Mouse (Mus musculus) hindbrain, postnatal 0 days (tissue): Measurements from ENCODE around the gene Lamb3. TPM values are rescaled to one million over a fixed set of nuclear protein-coding genes. Genes with fewer than 3 reads are reported as not detected.

Experiments
- ATAC-seq: fragments of 200-750 bp; cut with Nextera tagmentation; 2 replicates; pipeline ENCODE4 v1.8.0; 2017; ENCODE audit warnings: mild to moderate bottlenecking, moderate TSS enrichment, moderate library complexity
- DNase-seq: peaks from one replicate; pipeline ENCODE4 v3.0.0-alpha.2; 2015; ENCODE audit warnings: low spot score
- H3K27ac ChIP-seq: fragments of 300-500 bp; sonication (generic); 2 replicates; pipeline ENCODE4 v1.5.1; 2014; ENCODE audit warnings: mild to moderate bottlenecking
- H3K27me3 ChIP-seq: fragments of 300-500 bp; sonication (generic); 2 replicates; pipeline ENCODE4 v1.6.1; 2014; ENCODE audit warnings: low read length, mixed read lengths; ENCODE audit not compliant: insufficient read depth
- H3K36me3 ChIP-seq: fragments of 300-500 bp; sonication (generic); 2 replicates; pipeline ENCODE4 v1.6.1; 2014; ENCODE audit warnings: low read length, mixed read lengths; ENCODE audit not compliant: insufficient read depth
- H3K4me1 ChIP-seq: fragments of 300-500 bp; sonication (generic); 2 replicates; pipeline ENCODE4 v1.6.1; 2014; ENCODE audit warnings: antibody characterized with exemption, low read length, mixed read lengths; ENCODE audit not compliant: insufficient read depth
- H3K4me2 ChIP-seq: fragments of 300-500 bp; sonication (generic); 2 replicates; pipeline ENCODE4 v1.6.1; 2014; ENCODE audit warnings: low read depth, mild to moderate bottlenecking, low read length, moderate library complexity, mixed read lengths
- H3K4me3 ChIP-seq: fragments of 300-500 bp; sonication (generic); 2 replicates; pipeline ENCODE4 v1.5.1; 2014; ENCODE audit warnings: low read length
- H3K9ac ChIP-seq: fragments of 300-500 bp; sonication (generic); replicated peaks from 2 replicates; pipeline ENCODE4 v1.6.1; 2014; ENCODE audit warnings: mild to moderate bottlenecking, low read length, moderate library complexity, mixed read lengths
- H3K9me3 ChIP-seq: fragments of 300-500 bp; sonication (generic); 2 replicates; pipeline ENCODE4 v1.6.1; 2016; ENCODE audit warnings: low read length, mixed read lengths
- CTCF ChIP-seq: IDR thresholded peaks from 2 replicates; pipeline ENCODE4 v1.5.1; 2016; ENCODE audit warnings: antibody characterized with exemption, control low read depth, low read depth
- WGBS: fragments of 180-500 bp; shearing (Covaris S2); extraction: QIAGEN DNeasy Blood & Tissue Kit; methylation state at CpG from one replicate; pipeline ENCODE4 v1.1.7; 2014; 5-methylcytosine and 5-hydroxymethylcytosine counted together
- polyA plus RNA-seq: library from polyadenylated mRNA; unstranded; fragments of >200 nt; fragmentation: Nextera tagmentation; extraction: Ambion mirVana; gene quantifications from 2 replicates; pipeline ENCODE4 v1.2.1, GENCODE M21; 2015
- total RNA-seq: library from RNA; depleted of rRNA; stranded (reverse); fragments of >200 nt; gene quantifications from 2 replicates; pipeline ENCODE4 v1.2.3, GENCODE M21; 2014

Gene Lamb3
- total and polyA plus RNA-seq, 2 experiments from 2014 or later, result 0.36 to 1.3 TPM

- TF ChIP-seq CTCF, result no peak
- DNase-seq, result no peak
- Histone ChIP-seq H3K27me3 (no peaks in the 10 kb centered on the region), H3K4me2 (no peak overlapping the region), H3K4me3 (no peak overlapping the region), H3K27ac (no peak overlapping the region), H3K9me3 (no peaks in the 10 kb centered on the region), H3K4me1 (no peaks in the 10 kb centered on the region), H3K9ac (no peak overlapping the region), H3K36me3 (no peaks in the 10 kb centered on the region)
- ATAC-seq, result no peak
- WGBS, result 62% methylated on average over 8 of the region's 8 CpGs
Observed at GRCm38 (mm10) chr1:193263026-193263907, 55.8 kb downstream of the Lamb3 start.

- TF ChIP-seq CTCF, result no peak
- no peak within 1 kb of the TSS for H3K4me3 ChIP-seq
- H3K4me1 ChIP-seq, result no peaks in the 10 kb centered on the region
- ATAC-seq (no peak), DNase-seq (no peak)
- no peak within 1 kb of the TSS for H3K4me2 ChIP-seq
- no peak within 1 kb of the TSS for H3K27ac ChIP-seq
- H3K36me3 ChIP-seq, result no peaks in the 10 kb centered on the region
- no peaks in the 10 kb centered on the region for H3K9me3 ChIP-seq
- WGBS, result 62% methylated on average over 5 of the region's 5 CpGs
- H3K27me3 ChIP-seq, result no peaks in the 10 kb centered on the region
- no peak within 1 kb of the TSS for H3K9ac ChIP-seq
Observed at GRCm38 (mm10) chr1:193263955-193264598, 56.6 kb downstream of the Lamb3 start, which contains the start of gene Hsd11b1. Hsd11b1 (minus strand) TSS chr1:193264075.

GRCm38 (mm10) chr1:193265734-193266133, 58.2 kb downstream of the Lamb3 start:
- DNase-seq (no peak), ATAC-seq (no peak)
- TF ChIP-seq CTCF, result no peak

GRCm38 (mm10) chr1:193270965-193271763, 63.7 kb downstream of the Lamb3 start:
- Histone ChIP-seq H3K9me3 (no peaks in the 10 kb centered on the region), H3K27me3 (no peaks in the 10 kb centered on the region), H3K36me3 (no peaks in the 10 kb centered on the region), H3K4me2 (no peak overlapping the region), H3K9ac (no peak overlapping the region), H3K4me1 (0 out of 2 replicates have a peak, but pooled peaks cover 4% of the 10 kb centered on the region), H3K4me3 (no peak overlapping the region), H3K27ac (no peak overlapping the region)
- TF ChIP-seq CTCF, result no peak
- ATAC-seq, result no peak
- no peak for DNase-seq
- WGBS, result 66% methylated on average over 5 of the region's 6 CpGs

More at GRCm38 (mm10) chr1:193265734-193266133, 58.2 kb downstream of the Lamb3 start:
- no peaks in the 10 kb centered on the region for H3K9me3 ChIP-seq
- no peaks in the 10 kb centered on the region for H3K27me3 ChIP-seq
- H3K27ac ChIP-seq, result no peak overlapping the region
- H3K4me1 ChIP-seq, result no peaks in the 10 kb centered on the region
- H3K4me3 ChIP-seq, result no peak overlapping the region
- H3K9ac ChIP-seq, result no peak overlapping the region
- H3K36me3 ChIP-seq, result no peaks in the 10 kb centered on the region
- H3K4me2 ChIP-seq, result no peak overlapping the region

- Histone ChIP-seq H3K27me3 (no peaks in the 10 kb centered on the region), H3K4me2 (peak overlapping the region; percentile 52), H3K4me1 (0 out of 2 replicates have a peak, but pooled peaks cover 4% of the 10 kb centered on the region), H3K9ac (peak overlapping the region; percentile 40), H3K27ac (peak overlapping the region; percentile 78), H3K36me3 (no peaks in the 10 kb centered on the region), H3K4me3 (peak overlapping the region; percentile 25), H3K9me3 (no peaks in the 10 kb centered on the region)
- no peak for TF ChIP-seq CTCF
- peak; percentile 55 for DNase-seq
- 16% methylated on average over 24 of the region's 24 CpGs for WGBS
- ATAC-seq, result peak; percentile 68
Observed at GRCm38 (mm10) chr1:193272137-193272915, 64.8 kb downstream of the Lamb3 start.
